Mouse (Mus musculus) testis, postnatal 10 days (tissue): ENCODE measurements at regions not wholly inside any gene's neighbourhood (a gene's known extent, or its start where the extent isn't known, plus 50 kb on each side); places are given as distances from the start of the nearest gene placed in this dataset.
"Not testable (repeated sequence)": the region's sequence is repeated elsewhere in the genome, so short reads cannot be mapped to it uniquely, and the experiment has no call there.

Experiments used
- DNase-seq: peaks from one replicate; pipeline ENCODE4 v3.0.0; 2021; ENCODE audit warnings: low spot score

- no peak for DNase-seq
These were observed 76.3 kb downstream of the Gm5447 start for GRCm38 (mm10) chr13:31050160-31050788.

GRCm38 (mm10) chr13:31051586-31051985, 77.6 kb downstream of the Gm5447 start:
- DNase-seq, result not testable (repeated sequence)

- DNase-seq, result no peak
These were observed 80.4 kb downstream of the Gm5447 start for GRCm38 (mm10) chr13:31054356-31054755.

- DNase-seq, result no peak
These were observed 81.5 kb downstream of the Gm5447 start for GRCm38 (mm10) chr13:31055376-31056083.

- DNase-seq, result no peak
These were observed 82.3 kb downstream of the Gm5447 start for GRCm38 (mm10) chr13:31056154-31056871.

- DNase-seq, result no peak
These were observed 87.0 kb downstream of the Gm5447 start for GRCm38 (mm10) chr13:31060916-31061431.

GRCm38 (mm10) chr13:31068343-31068742, 94.3 kb downstream of the Gm5447 start:
- DNase-seq, result no peak

GRCm38 (mm10) chr13:31076541-31076940, 102.5 kb downstream of the Gm5447 start:
- DNase-seq, result no peak

GRCm38 (mm10) chr13:31078751-31079150, 104.7 kb downstream of the Gm5447 start:
- DNase-seq, result no peak

GRCm38 (mm10) chr13:31080215-31080614, 106.2 kb downstream of the Gm5447 start:
- no peak for DNase-seq

GRCm38 (mm10) chr13:31082448-31083140, 108.6 kb downstream of the Gm5447 start:
- DNase-seq, result peak; percentile 72

GRCm38 (mm10) chr13:31101051-31101450, 127.0 kb downstream of the Gm5447 start:
- DNase-seq, result no peak

- DNase-seq, result no peak
These were observed 133.4 kb downstream of the Gm5447 start for GRCm38 (mm10) chr13:31107434-31107833.

GRCm38 (mm10) chr13:31109231-31109630, 135.2 kb downstream of the Gm5447 start:
- no peak for DNase-seq

- DNase-seq, result no peak
These were observed 148.7 kb downstream of the Gm5447 start for GRCm38 (mm10) chr13:31122689-31123088.

GRCm38 (mm10) chr13:31124547-31125216, 150.7 kb downstream of the Gm5447 start:
- peak; percentile 44 for DNase-seq

- DNase-seq, result no peak
These were observed 158.5 kb downstream of the Gm5447 start for GRCm38 (mm10) chr13:31132501-31132900.

GRCm38 (mm10) chr13:31139686-31140085, 165.7 kb downstream of the Gm5447 start:
- DNase-seq, result no peak

GRCm38 (mm10) chr13:31147323-31147722, 173.3 kb downstream of the Gm5447 start:
- no peak for DNase-seq

GRCm38 (mm10) chr13:31154066-31154465, 180.1 kb downstream of the Gm5447 start:
- DNase-seq, result no peak

- no peak for DNase-seq
These were observed 190.0 kb downstream of the Gm5447 start for GRCm38 (mm10) chr13:31163878-31164495.
